Mouse (Mus musculus) CH12F3 (cell line): ENCODE measurements around the gene Gtpbp3.
"Not testable (repeated sequence)": the region's sequence is repeated elsewhere in the genome, so short reads cannot be mapped to it uniquely, and the experiment has no call there.

Source experiments
- in situ Hi-C: fragments of 300-500 bp; cut with MboI; formaldehyde crosslinking; loops from 2 replicates; pipeline ENCODE4 v1.14.3; 2020; ENCODE audit warnings: low sequenced_read_pairs

Gtpbp3 gene

DNA sequence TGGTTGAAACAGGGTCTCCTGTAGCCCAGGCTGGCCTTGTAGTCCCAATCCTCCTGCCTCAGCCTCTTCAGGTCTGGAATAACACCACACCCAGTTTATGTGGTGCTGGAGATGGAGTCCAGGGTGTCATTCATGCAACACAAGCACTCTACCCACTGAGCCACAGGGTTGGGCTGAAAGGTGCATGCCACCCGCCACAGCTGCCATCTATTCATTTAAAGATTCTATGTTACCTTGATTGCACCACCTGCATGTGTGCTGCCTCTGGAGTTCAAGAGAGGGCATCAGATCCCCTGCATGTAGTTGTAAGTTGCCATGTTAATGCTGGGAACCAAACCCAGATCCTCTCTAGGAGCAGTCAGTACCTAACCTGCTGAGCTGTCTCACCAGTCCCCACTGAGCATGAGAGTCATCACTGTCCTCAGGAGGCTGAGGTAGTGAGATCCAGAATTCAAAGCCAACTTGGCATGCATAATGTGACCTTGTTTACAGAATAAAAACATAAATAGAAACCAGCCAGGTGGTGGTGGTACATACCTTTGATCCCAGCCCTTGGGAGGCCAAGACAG lies 9.3 kb downstream of the Gtpbp3 start:
- in situ Hi-C loops = no loop called here

DNA sequence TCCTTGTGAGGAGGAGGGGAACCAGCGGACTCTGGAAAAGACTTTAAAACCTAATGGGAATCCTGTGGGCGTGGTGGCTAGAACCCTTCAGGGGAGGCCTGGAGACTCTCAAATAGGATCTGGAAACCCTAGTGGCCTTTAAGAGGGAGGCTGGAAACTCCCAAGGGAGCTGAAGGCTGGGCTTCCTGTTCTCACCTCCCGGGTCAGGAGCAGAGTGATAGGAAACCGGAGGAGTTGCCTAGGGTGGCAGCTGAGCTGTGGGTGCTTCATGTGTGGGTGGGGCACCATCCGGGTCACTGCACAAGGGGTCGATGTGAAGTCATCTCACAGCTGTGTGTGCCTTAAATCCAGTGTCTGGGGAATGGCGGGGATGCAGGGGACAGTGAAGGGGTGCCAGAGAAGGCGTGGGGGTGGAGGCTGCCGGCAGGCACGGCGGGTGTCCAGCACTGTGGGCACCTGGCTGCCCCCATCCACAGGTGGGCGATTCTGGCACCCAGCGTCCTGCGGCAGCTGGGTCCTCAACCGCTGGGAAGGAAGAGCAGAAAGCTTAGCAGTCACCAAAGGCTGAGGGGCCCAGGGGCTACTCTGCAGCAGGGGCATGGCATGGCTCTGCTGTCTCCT lies 10.1 kb downstream of the Gtpbp3 start:
- in situ Hi-C loops = no loop called here

- in situ Hi-C loops = no loop called here
Observed at GRCm38 (mm10) chr8:71498816-71499690, 11.2 kb downstream of the Gtpbp3 start.

GRCm38 (mm10) chr8:71504349-71504748 lies 16.4 kb downstream of the Gtpbp3 start:
- in situ Hi-C loops = no loop called here

DNA sequence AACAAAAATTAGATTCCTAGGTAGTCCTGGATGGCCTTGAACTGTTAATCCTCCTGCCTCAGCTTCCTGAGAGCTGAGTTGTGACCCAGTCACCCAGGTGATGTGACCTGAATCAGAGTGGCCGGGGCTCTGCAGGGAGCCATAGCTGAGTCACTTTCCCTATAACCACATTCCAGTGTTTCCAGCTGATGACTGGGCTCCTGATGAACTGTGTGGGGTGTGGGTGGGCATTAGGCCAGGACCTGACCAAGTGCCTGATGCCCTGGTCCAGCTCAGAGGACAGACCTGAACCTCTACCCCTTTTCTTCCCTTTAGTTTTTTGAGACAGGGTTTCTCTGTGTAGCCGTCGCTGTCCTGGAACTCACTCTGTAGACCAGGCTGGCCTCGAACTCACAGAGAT lies 17.4 kb downstream of the Gtpbp3 start:
- in situ Hi-C loops = no loop called here

DNA sequence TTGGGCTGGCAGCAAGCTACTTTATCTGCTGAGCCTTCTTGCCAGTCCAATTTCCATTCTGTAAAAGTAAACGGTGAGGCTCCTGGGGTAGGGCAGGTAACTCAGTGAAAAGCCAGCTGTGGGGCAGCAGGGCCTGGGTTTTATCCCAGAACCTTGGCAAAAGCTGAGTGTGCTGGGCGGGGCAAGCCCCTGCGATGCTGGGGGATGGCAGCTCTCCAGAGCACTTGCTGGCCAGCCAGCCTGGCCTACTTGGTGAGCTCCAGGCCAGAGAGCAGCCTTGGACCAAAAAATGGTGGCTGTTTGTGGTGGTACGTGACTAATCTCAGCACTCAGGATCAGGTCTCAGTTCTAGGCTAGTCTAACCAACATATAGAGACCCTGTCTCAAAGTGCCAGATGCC lies 18.1 kb downstream of the Gtpbp3 start:
- in situ Hi-C loops = no loop called here

DNA sequence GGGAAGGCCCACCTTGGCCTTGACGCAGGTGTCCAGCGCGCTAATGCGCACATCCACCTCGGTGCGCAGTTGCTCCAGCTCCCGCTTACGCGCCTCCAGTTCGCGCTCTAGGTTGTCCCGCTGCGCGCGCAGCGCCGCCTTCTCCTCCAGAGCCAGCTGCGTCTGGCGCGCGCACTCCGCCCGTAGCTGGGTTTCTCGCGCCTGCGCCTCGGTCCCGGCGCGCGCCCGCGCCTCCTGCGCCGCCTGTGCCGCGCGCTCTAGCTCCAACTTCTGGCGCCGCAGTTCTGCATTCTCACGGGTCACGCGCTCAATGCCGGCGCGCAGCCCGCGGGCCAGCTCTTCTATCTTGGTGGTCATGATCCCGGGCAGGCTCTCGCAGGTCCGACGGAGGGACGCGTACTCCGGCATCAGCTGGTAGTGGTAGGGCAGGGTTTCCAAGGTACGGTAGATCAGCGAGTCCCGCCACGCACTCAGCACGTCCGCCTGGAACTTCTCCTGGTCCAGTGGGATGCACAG lies 19.7 kb downstream of the Gtpbp3 start:
- in situ Hi-C loops = no loop called here

- in situ Hi-C loops = no loop called here
Observed at GRCm38 (mm10) chr8:71509316-71509715, 21.4 kb downstream of the Gtpbp3 start.

DNA sequence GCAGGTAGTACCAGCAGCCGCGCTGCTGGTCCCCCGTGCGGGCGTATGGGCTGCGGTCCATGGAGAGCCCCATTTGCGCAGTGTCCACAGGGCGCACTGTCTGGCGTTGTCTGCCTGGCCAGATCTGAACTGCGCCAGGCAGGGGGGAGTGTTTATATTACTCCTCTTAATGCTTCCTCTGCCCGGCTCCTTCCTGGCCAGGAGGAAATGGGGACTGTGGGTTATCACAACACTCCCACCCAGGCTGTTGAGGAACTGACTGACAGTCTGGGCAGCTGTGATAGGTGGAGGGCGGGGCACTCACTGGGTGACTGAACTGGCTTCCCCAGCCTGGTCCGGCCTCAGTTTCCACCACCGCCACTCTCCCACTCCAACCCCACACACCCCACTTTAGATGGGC lies 23.7 kb downstream of the Gtpbp3 start, which contains the start of gene Plvap:
Plvap (minus strand) TSS at position 109 of the 400 bp plus-strand sequence.
- in situ Hi-C loops = no loop called here

- in situ Hi-C loops = no loop called here
Observed at GRCm38 (mm10) chr8:71513018-71513754, 25.3 kb downstream of the Gtpbp3 start.

DNA sequence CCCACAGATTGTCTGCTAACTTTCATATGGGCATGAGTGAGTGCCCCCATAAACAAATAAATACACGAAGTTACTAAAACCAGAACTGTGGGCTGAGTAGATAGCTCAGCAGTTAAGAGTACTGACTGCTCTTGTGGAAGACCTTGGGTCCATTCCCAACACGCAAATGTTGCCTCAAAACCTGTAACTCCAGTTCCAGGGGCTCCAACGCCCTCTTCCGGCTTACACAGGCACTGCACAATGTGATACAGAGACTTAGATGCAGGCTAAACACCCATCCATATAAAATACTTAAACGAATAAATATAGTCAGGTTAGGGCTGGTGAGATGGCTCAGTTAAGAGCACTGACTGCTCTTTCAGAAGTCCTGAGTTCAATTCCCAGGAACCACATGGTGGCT lies 27.1 kb downstream of the Gtpbp3 start:
- in situ Hi-C loops = no loop called here

GRCm38 (mm10) chr8:71516786-71517185 lies 28.9 kb downstream of the Gtpbp3 start:
- in situ Hi-C loops = no loop called here

DNA sequence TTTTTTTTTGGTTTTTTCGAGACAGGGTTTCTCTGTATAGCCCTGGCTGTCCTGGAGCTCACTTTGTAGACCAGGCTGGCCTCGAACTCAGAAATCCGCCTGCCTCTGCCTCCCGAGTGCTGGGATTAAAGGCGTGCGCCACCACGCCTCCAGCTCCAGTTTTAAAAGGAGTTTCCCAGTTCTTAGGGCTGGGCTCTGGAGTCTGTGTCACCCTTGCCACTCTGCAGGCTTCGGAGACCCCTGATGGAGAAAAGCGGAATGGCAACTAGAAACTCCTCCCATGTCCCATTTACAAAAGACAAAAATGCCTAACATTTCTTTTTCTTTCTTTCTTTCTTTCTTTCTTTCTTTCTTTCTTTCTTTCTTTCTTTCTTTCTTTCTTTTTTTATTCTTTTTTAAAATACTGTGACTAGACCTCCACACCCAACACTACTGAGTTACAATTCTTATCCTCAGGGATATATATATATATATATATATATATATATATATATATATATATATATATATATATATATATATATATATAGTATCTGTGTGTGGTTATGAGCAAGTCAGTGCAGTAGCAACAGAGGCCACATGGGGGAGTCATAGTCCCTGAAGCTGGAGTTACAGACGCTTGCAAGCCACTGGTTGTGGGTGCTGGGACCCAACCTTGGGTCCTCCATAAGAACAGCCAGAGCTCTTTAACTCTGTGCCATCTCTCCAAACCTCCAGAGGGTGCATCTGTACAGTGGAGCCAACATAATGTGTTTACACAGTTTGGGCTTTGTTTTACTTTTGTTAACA lies 31.3 kb downstream of the Gtpbp3 start:
- in situ Hi-C loops = not testable (repeated sequence)

- in situ Hi-C loops = no loop called here
Observed at GRCm38 (mm10) chr8:71521634-71522033, 33.7 kb downstream of the Gtpbp3 start.

DNA sequence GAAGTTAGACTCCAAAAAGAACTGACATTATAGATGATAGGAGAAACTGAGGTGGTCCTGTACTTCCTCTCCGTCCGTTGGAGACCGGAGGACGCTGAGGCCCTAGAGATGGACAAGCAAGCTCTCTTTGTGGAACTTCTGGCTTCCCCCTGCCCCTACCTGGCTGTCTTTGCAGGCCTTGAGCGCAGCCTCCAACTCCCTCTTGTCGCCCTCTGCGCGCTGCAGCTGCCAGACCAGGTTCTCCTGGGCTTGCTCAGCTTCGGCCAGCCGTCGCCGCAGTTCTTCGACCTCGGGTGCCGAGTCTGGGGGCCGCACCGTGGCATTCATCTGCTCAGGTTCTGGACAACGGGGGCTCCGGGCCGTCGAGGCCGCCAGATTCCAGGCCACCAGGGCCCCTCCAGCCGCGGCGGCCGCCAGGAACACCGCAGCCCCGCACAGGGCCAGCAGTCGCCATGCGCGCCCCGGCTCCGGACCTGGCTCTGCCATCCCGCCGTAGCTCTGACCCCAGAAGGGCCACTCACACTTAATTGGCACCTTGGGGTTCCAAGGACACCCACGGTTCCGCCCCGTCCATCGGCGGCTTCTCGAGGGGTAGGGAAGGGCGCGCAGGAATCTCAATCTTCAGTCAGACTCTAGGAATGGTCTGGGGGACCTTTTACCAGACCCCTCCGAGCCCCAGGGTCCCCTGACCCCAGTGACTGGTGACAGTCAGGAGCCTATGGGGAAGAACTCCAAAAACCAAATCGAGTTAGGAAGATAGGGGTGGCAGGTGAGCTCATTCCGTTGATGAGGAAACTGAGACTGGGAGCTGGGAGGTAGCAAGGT lies 37.5 kb downstream of the Gtpbp3 start, which contains the start of gene Ccdc194:
Ccdc194 (minus strand) TSS at position 486 of the 825 bp plus-strand sequence.
- in situ Hi-C loops = no loop called here

- in situ Hi-C loops = no loop called here
Observed at GRCm38 (mm10) chr8:71526272-71526671, 38.4 kb downstream of the Gtpbp3 start.

DNA sequence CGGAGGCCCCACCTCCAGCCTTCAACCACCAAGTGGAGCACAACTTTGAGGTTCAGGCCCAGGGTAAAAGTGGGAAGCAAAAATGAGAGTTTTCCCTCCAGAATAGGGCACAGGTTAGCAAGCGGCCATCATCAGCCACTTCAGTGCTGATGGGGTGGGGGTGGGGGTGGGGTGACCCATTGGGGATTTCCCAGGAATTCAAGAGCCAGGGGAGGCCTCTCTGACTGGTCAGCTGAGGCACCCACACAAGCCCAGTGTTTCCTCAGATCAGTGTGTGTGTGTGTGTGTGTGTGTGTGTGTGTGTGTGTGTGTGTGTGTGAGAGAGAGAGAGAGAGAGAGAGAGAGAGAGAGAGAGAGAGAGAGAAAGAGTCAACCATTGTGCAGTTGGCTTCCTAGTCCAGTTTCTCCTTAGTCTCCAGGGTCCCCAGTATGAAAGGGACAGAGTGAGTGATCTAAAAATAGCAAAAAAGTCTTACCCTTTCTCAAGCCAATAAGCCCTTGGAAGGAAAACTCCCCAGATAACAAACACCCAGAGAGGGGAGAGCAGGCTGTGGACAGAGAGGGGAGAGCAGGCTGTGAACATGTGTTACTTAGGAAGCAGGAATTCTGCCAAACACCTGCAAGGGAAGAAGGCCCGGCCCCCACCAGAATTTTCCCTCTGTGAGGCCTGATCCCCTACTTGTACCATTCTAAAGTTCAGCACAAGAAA lies 39.4 kb downstream of the Gtpbp3 start:
- in situ Hi-C loops = no loop called here

GRCm38 (mm10) chr8:71528362-71529073 lies 40.6 kb downstream of the Gtpbp3 start:
- in situ Hi-C loops = no loop called here
